Mouse (Mus musculus): Measurements from ENCODE around the gene Rnf182. TPM values are rescaled to one million over a fixed set of nuclear protein-coding genes. Genes with fewer than 3 reads are reported as not detected.
A peak's percentile ranks its signal among the peaks of the same experiment; 100 is the strongest.

The Rnf182 gene
- polyA plus RNA-seq, 1 experiment: 0.18 TPM

DNA sequence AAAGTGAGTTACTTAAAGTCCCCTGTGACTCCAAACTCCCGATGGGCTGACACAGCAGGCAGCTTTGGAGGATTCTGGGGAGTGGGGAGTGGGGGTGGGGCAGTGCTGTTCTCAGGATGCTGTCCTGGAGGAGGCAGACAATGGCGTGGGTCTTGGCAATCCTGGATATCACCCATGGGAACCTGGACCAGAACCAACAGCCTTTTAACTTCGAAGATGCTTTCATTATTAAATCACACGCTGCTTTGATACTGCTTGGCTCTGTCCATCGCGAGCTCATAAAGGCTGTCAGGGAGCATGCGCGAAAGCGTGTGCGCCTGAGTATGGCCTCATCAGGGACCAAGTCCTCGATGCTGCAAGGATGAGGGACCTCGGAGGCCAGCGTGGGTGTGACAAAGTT lies 12.5 kb upstream of the Rnf182 start:
- Histone ChIP-seq H3K27me3 (ENCODE audit: control insufficient read depth, insufficient read depth, low read length) (no peaks in the 10 kb centered on the region), H3K4me1 (replicated peaks; ENCODE audit: control insufficient read depth, insufficient read depth, low read length) (no peaks in the 10 kb centered on the region), H3K36me3 (ENCODE audit: control insufficient read depth, insufficient read depth, low read length) (no peaks in the 10 kb centered on the region), H3K27ac (ENCODE audit: control insufficient read depth, insufficient read depth, low read length) (no peak overlapping the region), H3K4me3 (ENCODE audit: control insufficient read depth, insufficient read depth, low read length) (no peak overlapping the region)
- 85% methylated on average over 13 of the region's 13 CpGs for WGBS
- TF ChIP-seq CTCF (IDR thresholded peaks at IDR 0.05; ENCODE audit: borderline replicate concordance, control insufficient read depth, extremely low read depth, insufficient read depth, low read length, poor library complexity) (no peak), POLR2A (IDR thresholded peaks at IDR 0.05; ENCODE audit: control insufficient read depth, extremely low read depth, insufficient read depth, low read length, poor library complexity) (no peak)
- no peak for DNase-seq

DNA sequence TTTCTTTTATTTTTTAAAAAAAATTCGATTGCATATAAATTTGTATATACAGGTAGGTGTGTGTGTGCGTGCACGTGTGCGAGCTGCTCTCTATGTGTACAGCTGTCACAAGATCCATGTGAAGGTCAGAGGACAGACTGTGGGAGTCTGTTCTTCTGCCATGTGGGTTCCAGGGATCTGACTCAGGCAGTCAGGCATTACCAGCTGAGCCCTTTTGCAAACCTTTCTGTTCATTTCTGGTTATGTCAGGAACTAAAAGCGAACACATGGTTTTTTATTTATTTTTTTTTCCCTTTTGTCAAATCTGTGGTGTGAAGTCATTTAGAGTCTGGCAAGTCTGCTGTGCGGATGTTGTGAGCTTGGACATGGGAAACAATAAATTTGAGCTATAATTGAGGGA lies 6.7 kb upstream of the Rnf182 start:
- DNase-seq: no peak

DNA sequence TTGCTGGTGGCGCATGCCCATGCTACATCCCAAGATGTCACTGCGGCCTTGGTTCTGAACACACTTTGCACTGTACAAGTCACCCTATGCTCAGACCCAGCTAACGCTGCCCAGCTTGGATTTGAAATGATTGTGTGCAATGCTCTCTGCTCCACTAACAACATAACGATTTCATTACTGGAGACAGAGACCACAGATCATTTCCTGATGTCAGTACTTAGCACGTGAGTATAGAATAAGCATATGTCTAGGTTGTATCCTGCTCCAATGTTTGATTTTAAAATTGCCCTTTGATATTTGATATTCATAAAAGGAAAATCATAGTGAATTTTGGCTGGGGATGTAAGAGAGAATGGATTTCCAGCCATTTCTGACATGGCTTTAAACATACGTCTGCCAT lies 3.5 kb upstream of the Rnf182 start:
- no peaks in the 10 kb centered on the region; the same call in none of the 2 replicates for H3K27me3 ChIP-seq (ENCODE audit: control insufficient read depth, insufficient read depth, low read length)
- no peak overlapping the region for H3K4me3 ChIP-seq (ENCODE audit: control insufficient read depth, insufficient read depth, low read length)
- no peak for TF ChIP-seq POLR2A (IDR thresholded peaks at IDR 0.05; ENCODE audit: control insufficient read depth, extremely low read depth, insufficient read depth, low read length, poor library complexity)
- no peak for TF ChIP-seq CTCF (IDR thresholded peaks at IDR 0.05; ENCODE audit: borderline replicate concordance, control insufficient read depth, extremely low read depth, insufficient read depth, low read length, poor library complexity)
- DNase-seq: no peak
- no peak overlapping the region for H3K27ac ChIP-seq (ENCODE audit: control insufficient read depth, insufficient read depth, low read length)
- H3K36me3 ChIP-seq (ENCODE audit: control insufficient read depth, insufficient read depth, low read length): no peaks in the 10 kb centered on the region
- H3K4me1 ChIP-seq (replicated peaks; ENCODE audit: control insufficient read depth, insufficient read depth, low read length): peaks cover 13% of the 10 kb centered on the region
- WGBS: 81% methylated on average over 6 of the region's 6 CpGs

More for the DNA sequence above, 6.7 kb upstream of the Rnf182 start:
- no peaks in the 10 kb centered on the region for H3K36me3 ChIP-seq (ENCODE audit: control insufficient read depth, insufficient read depth, low read length)
- TF ChIP-seq CTCF (IDR thresholded peaks at IDR 0.05; ENCODE audit: borderline replicate concordance, control insufficient read depth, extremely low read depth, insufficient read depth, low read length, poor library complexity): no peak
- no peak for TF ChIP-seq POLR2A (IDR thresholded peaks at IDR 0.05; ENCODE audit: control insufficient read depth, extremely low read depth, insufficient read depth, low read length, poor library complexity)
- no peaks in the 10 kb centered on the region; the same call in 1 of the 2 replicates for H3K4me1 ChIP-seq (replicated peaks; ENCODE audit: control insufficient read depth, insufficient read depth, low read length)
- 93% methylated on average over 6 of the region's 6 CpGs for WGBS
- H3K27me3 ChIP-seq (ENCODE audit: control insufficient read depth, insufficient read depth, low read length): no peaks in the 10 kb centered on the region
- no peak overlapping the region for H3K4me3 ChIP-seq (ENCODE audit: control insufficient read depth, insufficient read depth, low read length)
- no peak overlapping the region for H3K27ac ChIP-seq (ENCODE audit: control insufficient read depth, insufficient read depth, low read length)

- 98% methylated on average over 3 of the region's 3 CpGs for WGBS
- Histone ChIP-seq H3K27ac (ENCODE audit: control insufficient read depth, insufficient read depth, low read length) (no peak overlapping the region), H3K36me3 (ENCODE audit: control insufficient read depth, insufficient read depth, low read length) (no peaks in the 10 kb centered on the region), H3K4me3 (ENCODE audit: control insufficient read depth, insufficient read depth, low read length) (no peak overlapping the region), H3K4me1 (replicated peaks; ENCODE audit: control insufficient read depth, insufficient read depth, low read length) (peaks cover 13% of the 10 kb centered on the region), H3K27me3 (ENCODE audit: control insufficient read depth, insufficient read depth, low read length) (no peaks in the 10 kb centered on the region; the same call in none of the 2 replicates)
- no peak for TF ChIP-seq CTCF (IDR thresholded peaks at IDR 0.05; ENCODE audit: borderline replicate concordance, control insufficient read depth, extremely low read depth, insufficient read depth, low read length, poor library complexity)
- no peak for TF ChIP-seq POLR2A (IDR thresholded peaks at IDR 0.05; ENCODE audit: control insufficient read depth, extremely low read depth, insufficient read depth, low read length, poor library complexity)
- DNase-seq: no peak
These were observed 843 bp upstream of the Rnf182 start for GRCm38 (mm10) chr13:43614667-43615066.

- peak; percentile 9 for DNase-seq
- Histone ChIP-seq H3K36me3 (ENCODE audit: control insufficient read depth, insufficient read depth, low read length) (no peaks in the 10 kb centered on the region), H3K4me3 (ENCODE audit: control insufficient read depth, insufficient read depth, low read length) (peak overlapping the region; percentile 75; the same call in 1 of the 2 replicates), H3K27ac (ENCODE audit: control insufficient read depth, insufficient read depth, low read length) (no peak overlapping the region), H3K4me1 (replicated peaks; ENCODE audit: control insufficient read depth, insufficient read depth, low read length) (peaks cover 13% of the 10 kb centered on the region), H3K27me3 (ENCODE audit: control insufficient read depth, insufficient read depth, low read length) (no peaks in the 10 kb centered on the region; the same call in none of the 2 replicates)
- no peak for TF ChIP-seq POLR2A (IDR thresholded peaks at IDR 0.05; ENCODE audit: control insufficient read depth, extremely low read depth, insufficient read depth, low read length, poor library complexity)
- no peak for TF ChIP-seq CTCF (IDR thresholded peaks at IDR 0.05; ENCODE audit: borderline replicate concordance, control insufficient read depth, extremely low read depth, insufficient read depth, low read length, poor library complexity)
- WGBS: 3% methylated on average over 9 of the region's 9 CpGs
These were observed 325 bp upstream of the Rnf182 start for GRCm38 (mm10) chr13:43615194-43615576.

DNA sequence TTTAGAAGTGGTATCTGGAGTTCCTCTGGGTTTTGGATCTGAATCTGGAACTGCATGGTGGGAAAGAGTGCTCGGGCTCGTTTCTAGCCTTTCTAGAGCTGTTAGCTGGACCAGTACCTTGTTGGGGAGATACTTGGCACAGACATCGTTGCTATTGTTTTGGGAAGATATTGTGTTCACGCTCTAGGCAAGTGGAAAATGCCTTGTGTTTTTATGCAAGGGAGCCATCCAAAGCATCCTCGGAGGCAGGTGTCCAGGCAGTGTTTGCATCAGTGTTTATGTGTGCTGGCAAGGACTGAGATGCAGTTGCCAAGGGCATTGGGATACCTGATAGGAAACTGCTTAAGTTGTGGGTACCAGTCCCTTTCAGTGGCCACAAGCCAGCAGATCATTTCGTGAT lies 1.0 kb downstream of the Rnf182 start:
- 53% methylated on average over 6 of the region's 6 CpGs for WGBS
- no peaks in the 10 kb centered on the region for H3K36me3 ChIP-seq (ENCODE audit: control insufficient read depth, insufficient read depth, low read length)
- no peak for DNase-seq
- no peak overlapping the region for H3K27ac ChIP-seq (ENCODE audit: control insufficient read depth, insufficient read depth, low read length)
- no peak overlapping the region for H3K4me3 ChIP-seq (ENCODE audit: control insufficient read depth, insufficient read depth, low read length)
- peaks cover 13% of the 10 kb centered on the region for H3K4me1 ChIP-seq (replicated peaks; ENCODE audit: control insufficient read depth, insufficient read depth, low read length)
- TF ChIP-seq POLR2A (IDR thresholded peaks at IDR 0.05; ENCODE audit: control insufficient read depth, extremely low read depth, insufficient read depth, low read length, poor library complexity): no peak
- no peaks in the 10 kb centered on the region; the same call in none of the 2 replicates for H3K27me3 ChIP-seq (ENCODE audit: control insufficient read depth, insufficient read depth, low read length)

GRCm38 (mm10) chr13:43619550-43620175 lies 4.2 kb downstream of the Rnf182 start:
- Histone ChIP-seq H3K27me3 (ENCODE audit: control insufficient read depth, insufficient read depth, low read length) (no peaks in the 10 kb centered on the region; the same call in none of the 2 replicates), H3K4me1 (replicated peaks; ENCODE audit: control insufficient read depth, insufficient read depth, low read length) (peaks cover 13% of the 10 kb centered on the region), H3K36me3 (ENCODE audit: control insufficient read depth, insufficient read depth, low read length) (no peaks in the 10 kb centered on the region), H3K4me3 (ENCODE audit: control insufficient read depth, insufficient read depth, low read length) (no peak overlapping the region), H3K27ac (ENCODE audit: control insufficient read depth, insufficient read depth, low read length) (no peak overlapping the region)
- TF ChIP-seq CTCF (IDR thresholded peaks at IDR 0.05; ENCODE audit: borderline replicate concordance, control insufficient read depth, extremely low read depth, insufficient read depth, low read length, poor library complexity) (no peak), POLR2A (IDR thresholded peaks at IDR 0.05; ENCODE audit: control insufficient read depth, extremely low read depth, insufficient read depth, low read length, poor library complexity) (no peak)
- WGBS: 87% methylated on average over 4 of the region's 4 CpGs
- no peak for DNase-seq
